Mouse (Mus musculus) CH12.LX (cell line): Measurements from ENCODE around the gene Myh9.

Source experiments
- CTCF ChIP-seq, 2 experiments: IDR thresholded peaks in 1 of 2; conservative IDR thresholded peaks in 1 of 2; 2 replicates each; pipeline ENCODE4 v1.5.1; 2011 to 2012; ENCODE audit warnings: low read depth in 2 of 2, low read length in 2 of 2, improper control_type of control experiment in 1 of 2, inconsistent platforms in 1 of 2, mild to moderate bottlenecking in 1 of 2, moderate library complexity in 1 of 2
- EP300 ChIP-seq: IDR thresholded peaks from 2 replicates; pipeline ENCODE4 v1.6.1; 2011; ENCODE audit warnings: low read length, improper control_type of control experiment
- POLR2A ChIP-seq: IDR thresholded peaks from 2 replicates; pipeline ENCODE4 v1.6.1; 2011; ENCODE audit warnings: low read depth, mild to moderate bottlenecking, improper control_type of control experiment, low read length
- TCF12 ChIP-seq: IDR thresholded peaks from 2 replicates; pipeline ENCODE4 v1.6.1; 2014; ENCODE audit warnings: low read depth, mild to moderate bottlenecking, inconsistent platforms, low read length, improper control_type of control experiment

DNA sequence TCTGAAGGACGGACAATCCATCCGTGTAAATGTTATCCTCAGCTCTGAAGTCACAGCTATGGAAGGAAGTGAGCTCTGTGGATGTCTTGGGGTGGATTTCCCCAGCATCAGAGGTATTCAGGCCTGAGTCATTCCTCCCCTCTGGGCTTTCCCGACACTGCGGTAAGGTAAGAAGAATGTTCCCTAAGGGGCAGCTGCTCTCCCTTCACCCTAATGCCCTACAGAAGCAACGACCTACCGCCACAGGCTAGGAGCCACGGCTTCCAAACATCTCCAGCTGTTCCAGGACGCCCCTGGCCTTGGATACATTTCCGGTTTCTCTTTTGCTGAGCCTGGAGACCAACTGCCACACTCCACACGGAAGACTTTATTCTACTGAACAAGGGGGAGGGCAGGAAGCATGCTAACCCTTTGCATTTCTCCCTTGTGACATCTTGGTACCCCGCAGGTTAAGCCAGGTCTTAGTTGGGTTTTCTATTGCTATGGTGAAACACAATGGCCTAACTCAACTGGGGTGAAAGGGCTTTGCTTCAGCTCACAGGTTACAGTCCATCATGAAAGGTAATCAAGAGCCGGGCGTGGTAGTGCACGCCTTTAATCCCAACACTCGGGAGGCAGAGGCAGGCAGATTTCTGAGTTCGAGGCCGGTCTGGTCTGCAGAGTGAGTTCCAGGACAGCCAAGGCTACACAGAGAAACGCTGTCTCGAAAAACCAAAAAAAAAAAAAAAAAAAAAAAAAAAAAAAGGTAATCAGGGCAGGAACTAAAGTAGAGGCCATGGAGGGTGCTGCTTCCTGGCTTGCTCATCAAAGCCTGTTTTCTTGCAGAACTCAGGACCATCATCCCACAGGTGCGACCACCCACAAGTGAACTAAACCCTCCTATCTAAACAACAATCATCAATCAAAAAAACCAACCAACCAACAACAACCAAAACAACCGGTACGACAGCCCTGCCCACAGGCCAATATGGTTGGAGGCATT lies 21.3 kb upstream of the Myh9 start:
- TF ChIP-seq POLR2A (peak; percentile 40; the same call in 1 of the 2 replicates), TCF12 (peak; percentile 88), CTCF (conservative IDR thresholded peaks at IDR 0.05 in 1 of 2, IDR thresholded peaks at IDR 0.05 in 1 of 2; ENCODE audit: low read depth in 2 of 2, low read length in 2 of 2) (no peak), EP300 (peak; percentile 96)
